Mouse (Mus musculus) layer of hippocampus, adult 18-20 months (tissue): ENCODE measurements around the gene 1700016H13Rik. TPM values are rescaled to one million over a fixed set of nuclear protein-coding genes. Genes with fewer than 3 reads are reported as not detected.

Source experiments
- DNase-seq, 2 experiments: peaks; one replicate each; pipeline ENCODE4 v3.0.0; 2022; ENCODE audit warnings: low spot score in 2 of 2
- total RNA-seq, 2 experiments: library from RNA; stranded (reverse); gene quantifications; 2 replicates each; pipeline ENCODE4 v1.2.3; 2021

The 1700016H13Rik gene
- total RNA-seq, 2 experiments from 2014 or later, result not detected

DNA sequence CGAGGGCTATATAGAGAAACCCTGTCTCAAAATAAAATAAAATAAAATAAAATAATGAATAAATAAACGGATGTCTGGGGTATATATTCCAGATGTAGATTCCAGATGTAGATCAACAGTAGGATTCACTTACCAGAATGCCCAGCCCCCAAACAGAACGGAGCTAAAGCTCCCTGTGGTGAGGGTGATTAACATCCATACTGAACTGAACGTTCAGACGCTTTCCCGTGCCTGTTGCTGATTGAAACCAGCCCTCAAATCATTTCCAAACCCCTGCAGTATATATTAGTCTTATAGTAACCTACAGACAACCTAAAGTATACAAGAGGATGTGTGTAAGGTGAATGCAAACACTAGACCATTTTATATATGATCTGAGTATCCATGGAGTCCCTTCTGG lies 18.7 kb upstream of the 1700016H13Rik start:
- DNase-seq, result no peak

GRCm38 (mm10) chr5:103673611-103674010 lies 17.8 kb upstream of the 1700016H13Rik start:
- DNase-seq, result no peak

DNA sequence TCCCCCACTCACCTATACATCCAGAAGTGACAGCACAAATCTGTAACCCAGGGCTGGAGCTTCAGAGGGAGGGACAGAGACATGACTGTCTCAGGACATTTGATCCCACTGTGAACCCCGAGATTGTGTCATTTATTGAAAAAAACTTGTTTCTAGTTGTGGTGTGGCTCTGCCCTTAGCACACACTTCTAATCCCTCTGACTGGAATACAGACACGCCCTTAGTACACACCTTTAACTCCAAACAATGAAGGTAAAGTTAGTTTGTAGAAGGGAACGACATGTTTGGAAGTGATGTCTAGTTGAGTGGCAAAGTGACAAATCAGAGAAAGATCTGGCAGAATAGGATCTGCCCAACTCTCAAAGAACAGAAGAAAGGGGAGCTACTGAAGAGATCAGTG lies 16.0 kb upstream of the 1700016H13Rik start:
- DNase-seq, result no peak

GRCm38 (mm10) chr5:103665876-103666275 lies 10.1 kb upstream of the 1700016H13Rik start:
- no peak for DNase-seq

- DNase-seq, result no peak
These were observed 9.1 kb upstream of the 1700016H13Rik start for GRCm38 (mm10) chr5:103664932-103665331.

GRCm38 (mm10) chr5:103659571-103659970 lies 3.8 kb upstream of the 1700016H13Rik start:
- DNase-seq, result peak in 1 of 2 experiments; percentile 63

DNA sequence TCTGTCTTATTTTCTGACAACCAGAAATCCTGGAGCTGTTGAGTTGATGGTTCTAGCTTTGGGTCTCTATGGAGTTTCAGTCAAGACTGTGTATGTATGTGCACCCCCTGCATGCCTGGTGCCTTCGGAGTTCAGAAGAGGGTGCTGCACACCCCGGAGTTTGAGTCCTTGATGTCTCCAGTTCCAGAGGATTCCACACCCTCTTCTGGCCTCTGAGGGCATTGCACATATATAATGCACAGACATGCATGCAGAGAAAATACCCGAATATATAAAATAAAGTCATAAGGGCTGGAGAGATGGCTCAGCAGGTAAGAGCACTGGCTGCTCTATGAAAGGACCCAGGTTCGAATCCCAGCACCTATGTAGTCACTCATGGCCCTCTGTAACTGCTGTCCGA lies 3.1 kb upstream of the 1700016H13Rik start:
- peak in 1 of 2 experiments; percentile 16 for DNase-seq

DNA sequence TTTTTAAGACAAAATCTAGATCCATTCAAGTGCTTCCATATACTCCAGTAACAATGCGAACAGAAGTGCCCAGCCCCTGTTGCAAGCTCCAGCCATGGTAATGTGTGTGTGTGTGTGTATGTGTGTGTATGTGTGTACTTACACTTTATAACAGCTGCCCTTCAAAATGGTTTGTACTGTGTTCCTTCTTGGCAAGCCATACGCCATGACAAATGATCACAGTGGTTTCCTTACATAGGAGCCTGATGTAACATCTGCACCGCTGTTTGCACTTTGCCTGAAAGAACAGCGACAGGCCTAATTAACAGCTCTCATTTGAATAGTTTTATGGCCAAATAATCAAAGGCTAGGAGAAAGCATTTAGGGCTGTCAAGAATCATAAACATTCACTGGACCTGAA lies 1.0 kb downstream of the 1700016H13Rik start:
- no peak for DNase-seq

GRCm38 (mm10) chr5:103654225-103654624 lies 1.6 kb downstream of the 1700016H13Rik start:
- DNase-seq, result no peak

- DNase-seq, result no peak
These were observed 8.5 kb downstream of the 1700016H13Rik start for GRCm38 (mm10) chr5:103647320-103647719.

- DNase-seq, result no peak
These were observed 11.6 kb downstream of the 1700016H13Rik start for GRCm38 (mm10) chr5:103644167-103644566.

DNA sequence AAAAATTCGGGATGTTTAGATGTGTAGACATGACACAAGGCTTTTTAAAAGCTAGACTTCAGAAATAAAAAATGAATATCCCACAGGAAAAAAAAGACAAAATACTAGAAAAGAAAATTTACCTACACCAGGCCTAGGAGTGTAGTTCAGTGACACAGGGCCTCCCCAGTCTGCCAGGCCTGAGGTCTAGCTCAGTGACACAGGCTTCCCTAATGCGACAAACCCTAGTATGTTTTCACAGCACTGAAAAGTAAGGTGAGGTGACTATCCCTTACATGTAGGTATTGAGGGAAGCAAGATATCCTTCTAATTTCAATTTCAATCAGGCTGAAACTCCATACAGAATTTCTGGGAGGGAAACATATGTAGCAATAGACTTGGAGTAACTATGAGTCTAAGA lies 18.6 kb downstream of the 1700016H13Rik start:
- DNase-seq, result no peak

- no peak for DNase-seq
These were observed 25.8 kb downstream of the 1700016H13Rik start for GRCm38 (mm10) chr5:103629854-103630580.

- DNase-seq, result peak; percentile 47 to 84
These were observed 26.6 kb downstream of the 1700016H13Rik start, which contains the start of gene Slc10a6 for GRCm38 (mm10) chr5:103629111-103629764. TSS of gene Slc10a6 (minus strand) at chr5:103629403.

DNA sequence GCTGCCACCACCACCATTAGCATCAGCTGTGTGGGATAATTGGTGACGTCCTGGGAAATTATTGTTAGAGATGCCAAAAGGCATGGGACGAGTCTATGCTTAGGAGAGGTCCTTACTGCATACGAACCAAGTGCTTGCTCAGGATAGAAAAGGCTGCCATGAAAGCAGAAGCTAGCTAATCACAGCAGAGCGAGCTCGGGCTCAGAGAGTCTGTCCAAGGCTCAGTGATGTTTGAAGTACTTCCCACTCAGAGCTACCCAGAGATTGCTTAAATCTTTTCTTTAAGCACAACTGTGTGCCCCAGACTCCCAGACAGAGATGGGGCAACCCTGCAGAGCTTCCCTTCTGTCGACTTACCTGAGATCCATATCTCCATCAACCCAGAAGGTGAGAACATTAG lies 27.3 kb downstream of the 1700016H13Rik start:
- no peak for DNase-seq

DNA sequence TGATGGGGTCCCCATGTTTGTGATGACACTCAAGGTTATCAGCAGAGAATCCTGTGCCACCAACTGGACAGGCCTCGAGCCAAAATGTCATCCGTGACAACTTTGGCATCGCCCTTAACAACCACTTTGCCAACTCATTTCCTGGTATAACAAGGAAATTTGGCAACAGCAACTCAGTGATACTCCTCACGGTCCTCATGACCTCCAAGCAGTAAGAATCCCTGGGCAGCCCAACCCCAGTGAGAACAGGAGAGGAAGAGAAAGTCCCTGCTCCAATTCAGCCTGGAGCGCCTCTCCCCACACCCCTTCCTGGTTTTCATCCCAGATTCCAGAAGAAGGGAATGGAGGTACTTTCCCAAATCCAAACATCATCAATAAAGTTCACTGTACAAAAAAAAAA lies 31.0 kb downstream of the 1700016H13Rik start:
- no peak for DNase-seq

GRCm38 (mm10) chr5:103622321-103622720 lies 33.5 kb downstream of the 1700016H13Rik start:
- DNase-seq, result no peak

- no peak for DNase-seq
These were observed 35.4 kb downstream of the 1700016H13Rik start for GRCm38 (mm10) chr5:103620301-103620973.

DNA sequence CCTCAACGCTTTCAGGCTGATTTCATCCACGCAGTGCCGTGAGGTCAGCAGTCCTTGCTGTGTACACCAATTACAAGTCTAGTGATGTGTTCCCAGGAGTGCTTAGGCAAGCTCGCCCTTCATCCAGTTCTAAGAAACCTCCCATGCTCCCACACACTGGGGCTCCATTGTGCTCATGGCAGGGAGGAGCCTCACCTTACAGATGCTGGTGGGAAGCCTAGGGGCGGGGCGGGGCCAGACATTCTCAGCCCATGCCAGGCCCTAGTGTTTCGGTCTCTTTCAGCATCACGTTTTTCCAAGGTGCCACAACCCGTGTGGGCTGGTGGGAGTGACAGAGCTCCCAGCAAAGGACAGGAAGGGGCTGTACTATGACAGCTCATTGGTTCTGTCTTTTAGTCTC lies 38.6 kb downstream of the 1700016H13Rik start:
- DNase-seq, result no peak

- DNase-seq, result no peak
These were observed 41.5 kb downstream of the 1700016H13Rik start for GRCm38 (mm10) chr5:103614356-103614755.

DNA sequence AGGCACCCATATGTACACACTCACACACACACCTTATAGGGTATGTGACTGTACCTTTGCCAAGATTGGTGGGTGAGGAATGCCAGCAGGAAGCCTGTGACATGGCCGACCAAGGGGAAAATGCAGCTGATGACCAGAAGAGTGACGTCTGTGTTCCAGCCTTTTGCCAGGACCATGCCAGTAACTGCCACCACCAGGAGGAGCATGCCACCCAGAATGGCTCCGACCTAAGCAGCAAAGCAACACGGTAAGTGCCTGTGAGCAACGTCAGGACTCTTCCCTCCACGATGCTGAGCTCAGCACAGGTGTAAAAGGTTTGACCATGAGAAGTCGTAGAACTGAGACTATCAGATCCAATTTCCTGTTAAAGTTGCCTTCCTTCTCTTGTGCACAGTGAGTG lies 43.5 kb downstream of the 1700016H13Rik start:
- DNase-seq, result no peak

- DNase-seq, result no peak
These were observed 44.8 kb downstream of the 1700016H13Rik start for GRCm38 (mm10) chr5:103610856-103611472.
